Mouse (Mus musculus): ENCODE results near the gene Dpf3.

The Dpf3 gene

DNA sequence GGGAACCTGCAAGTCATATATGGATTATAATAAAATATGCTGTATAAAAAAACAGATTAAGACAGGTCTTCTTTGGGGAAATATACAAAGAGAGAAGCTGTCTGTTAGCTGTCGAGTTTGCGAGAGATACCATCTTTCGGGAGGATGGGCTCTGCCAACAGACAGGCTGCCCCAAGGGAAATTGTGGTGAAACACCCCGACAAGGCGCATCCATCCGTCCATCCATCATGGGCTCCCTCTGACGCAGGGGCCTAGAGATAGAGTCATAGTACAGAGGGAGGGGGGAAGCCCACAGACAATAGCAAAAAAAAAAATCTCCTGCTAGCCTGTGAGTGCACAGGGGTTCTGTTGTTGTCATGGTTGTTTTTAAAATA, 149.8 kb downstream of the Dpf3 start:
- DNase-seq, result no peak

DNA sequence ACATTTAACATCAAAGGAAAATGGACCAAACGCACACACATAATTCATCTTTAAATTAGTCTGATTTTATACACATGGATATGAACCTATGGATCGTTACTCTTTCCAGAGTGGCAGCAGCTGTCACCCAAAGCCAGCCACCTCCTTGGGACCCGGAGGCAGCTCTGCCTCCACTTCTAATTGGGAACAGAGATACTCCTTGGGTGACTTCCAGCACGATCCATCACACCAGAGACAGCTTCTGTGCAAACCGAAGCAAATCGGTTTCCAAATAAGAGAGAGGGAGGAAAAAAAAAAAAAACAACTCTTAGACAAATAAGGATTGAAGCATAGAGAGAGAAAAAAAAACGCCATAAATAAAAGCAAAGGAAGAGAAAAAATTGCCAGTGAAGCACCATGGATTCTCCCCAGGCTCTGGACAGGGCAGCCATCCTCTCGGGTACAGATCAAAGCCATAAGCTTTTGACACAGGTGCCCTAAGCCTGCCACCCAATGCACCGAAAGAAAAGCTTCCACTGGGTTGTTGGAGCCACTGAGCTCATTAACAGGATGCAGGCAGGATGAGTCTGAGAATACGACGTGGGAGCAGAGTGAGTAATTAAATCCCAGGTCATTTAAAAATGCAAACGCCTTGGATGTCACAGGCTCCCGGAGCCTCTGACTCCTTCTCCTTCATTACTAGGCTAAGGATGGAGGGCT, 150.3 kb downstream of the Dpf3 start:
- no peak for DNase-seq

DNA sequence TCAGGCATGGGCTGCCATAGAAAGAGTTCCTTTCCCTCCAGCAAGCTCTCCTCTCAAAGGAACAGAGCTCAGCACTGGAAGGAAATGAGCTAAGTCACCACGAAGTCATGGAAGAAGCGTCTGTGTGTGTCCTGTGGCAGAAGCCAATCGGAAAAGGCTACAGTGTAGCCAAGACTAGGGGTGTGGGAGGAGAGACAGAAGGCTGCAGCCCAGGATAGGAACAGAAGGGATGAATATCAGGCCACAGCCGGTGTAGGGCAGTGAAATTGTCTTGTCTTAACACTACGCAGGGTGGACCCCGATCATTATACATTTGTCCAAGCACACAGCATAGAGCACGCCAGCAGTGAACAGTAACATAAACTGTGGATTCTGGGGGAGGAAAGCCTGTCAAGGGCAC, 157.5 kb downstream of the Dpf3 start:
- DNase-seq, result no peak

DNA sequence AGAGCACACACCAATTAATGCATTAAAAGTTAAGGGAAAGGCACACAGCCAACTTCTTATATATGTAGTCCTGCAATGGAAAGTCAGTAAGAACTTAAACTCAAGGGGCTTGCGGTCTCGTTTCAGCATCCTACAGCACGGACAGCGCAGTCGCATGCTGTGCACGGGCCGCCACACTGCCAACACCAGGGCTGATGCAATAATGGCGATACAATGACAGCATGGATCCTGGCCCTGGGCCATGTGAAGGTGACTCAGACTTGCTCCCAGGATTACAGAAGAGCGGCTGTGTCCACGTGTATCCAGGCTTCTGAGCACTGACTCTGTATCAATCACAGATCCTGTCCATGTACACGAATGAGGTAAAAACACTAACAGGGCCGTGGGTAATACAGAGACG, 158.6 kb downstream of the Dpf3 start:
- no peak for DNase-seq

DNA sequence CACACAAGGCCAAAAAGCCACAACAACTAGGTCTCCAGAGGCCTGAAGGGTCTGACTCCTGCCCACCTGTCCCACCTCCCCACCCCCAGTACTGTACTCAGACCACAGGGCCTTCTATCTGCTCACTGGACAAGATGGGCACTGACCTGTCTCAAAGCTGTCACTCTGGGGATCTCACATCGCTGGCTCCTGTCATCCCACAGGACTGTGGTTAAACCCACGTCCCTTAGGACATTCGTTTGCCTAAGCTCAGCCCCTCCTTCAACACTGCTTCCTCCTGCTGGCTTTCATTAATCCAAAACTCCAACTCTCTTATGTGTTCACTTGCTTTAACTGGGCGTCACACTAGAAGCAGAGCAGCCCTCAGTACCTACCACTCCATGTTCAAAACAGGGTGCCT, 159.0 kb downstream of the Dpf3 start:
- no peak for DNase-seq

DNA sequence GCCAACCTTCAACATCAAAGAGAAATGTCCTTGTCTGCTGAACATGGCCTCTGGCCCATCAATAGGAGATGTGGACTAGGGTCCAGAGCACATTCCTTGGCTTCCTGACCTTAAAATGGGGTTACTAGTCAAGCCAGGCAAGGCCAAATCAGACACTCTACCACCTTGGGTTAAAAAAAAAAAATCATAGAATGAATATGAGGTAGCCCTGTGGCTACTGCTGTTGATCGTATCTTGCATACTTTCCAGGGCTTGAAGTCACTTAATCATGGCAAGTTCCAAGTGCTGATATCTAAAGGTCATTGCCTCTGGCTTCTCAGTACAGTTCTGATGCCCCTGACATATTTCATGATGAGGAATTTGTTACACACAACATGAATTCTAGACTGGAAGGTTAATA, 160.1 kb downstream of the Dpf3 start:
- no peak for DNase-seq

DNA sequence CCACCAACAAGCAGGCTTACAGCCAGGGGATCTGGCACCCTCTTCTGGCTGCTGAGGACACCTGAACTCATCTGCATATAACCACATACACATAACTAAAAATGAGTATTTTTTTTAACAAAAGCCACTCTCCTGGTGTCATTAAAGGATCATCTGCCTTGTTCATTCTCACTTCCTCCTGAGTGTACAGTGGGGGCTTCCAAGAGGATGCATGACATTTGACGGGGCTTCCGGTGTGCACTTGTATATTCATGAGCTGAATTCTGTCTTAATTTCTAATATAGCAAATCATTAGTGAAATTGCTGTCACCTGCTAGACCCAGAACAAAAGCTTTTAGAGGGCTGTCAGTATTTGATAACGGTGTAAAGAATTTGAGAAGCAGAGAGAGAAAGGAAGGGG, 166.8 kb downstream of the Dpf3 start:
- no peak for DNase-seq

DNA sequence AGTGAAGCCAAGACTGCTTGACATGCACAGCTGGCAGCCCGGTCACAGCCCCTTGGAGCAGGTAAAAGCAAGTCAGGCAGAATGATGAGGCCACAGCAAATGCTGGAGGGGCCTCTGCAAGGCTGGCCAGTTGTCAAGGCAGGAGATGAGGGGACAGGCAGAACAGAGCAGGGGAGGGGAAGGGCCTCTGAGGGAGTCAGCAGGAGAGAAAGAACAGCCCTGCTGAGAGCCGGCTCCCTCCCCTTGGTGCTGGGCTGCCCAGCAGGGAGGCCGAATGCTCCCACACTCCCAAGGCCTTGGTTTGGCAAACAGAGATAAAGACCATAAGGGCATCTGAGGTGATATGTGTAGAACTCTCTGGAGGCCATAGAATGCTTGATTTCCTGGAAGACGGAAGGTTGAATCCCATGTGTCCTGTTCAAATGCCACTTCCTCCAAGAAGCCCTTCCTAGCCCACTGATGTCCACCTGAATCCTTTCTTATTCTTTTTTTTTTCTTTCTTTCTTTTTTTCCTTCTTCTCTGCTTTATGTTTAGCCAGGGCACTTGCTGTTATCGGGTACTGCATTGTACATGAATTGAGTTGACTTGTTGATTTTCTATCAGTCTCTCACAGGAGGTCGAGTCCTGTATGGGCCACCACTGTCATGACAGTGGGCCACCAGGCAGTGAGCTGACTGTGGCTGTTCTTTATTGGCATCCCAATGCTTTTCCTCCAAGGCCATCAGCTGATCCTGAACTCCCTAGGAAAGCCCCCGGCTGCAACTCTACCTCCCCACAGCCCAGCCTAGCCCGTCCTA, 169.7 kb downstream of the Dpf3 start:
- DNase-seq, result no peak

DNA sequence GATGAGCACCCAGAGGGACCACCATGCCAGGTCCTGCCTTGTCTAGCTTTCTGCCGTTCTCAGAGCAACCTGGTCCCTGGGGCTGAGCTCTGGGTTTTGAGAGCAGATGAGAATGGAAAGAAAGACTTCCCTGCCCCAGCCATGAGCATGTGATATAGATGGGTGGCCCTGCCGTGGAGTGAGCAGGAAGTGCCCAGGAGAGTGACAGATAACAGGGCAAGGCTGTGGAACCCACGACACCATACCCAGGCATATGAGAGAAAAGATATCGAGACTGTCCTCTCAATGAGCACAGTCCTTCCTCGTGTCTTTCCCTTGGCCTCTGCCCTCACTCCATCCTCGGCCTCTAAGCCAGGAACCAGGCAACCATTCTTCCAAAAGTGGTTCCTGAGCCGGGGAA, 172.8 kb downstream of the Dpf3 start:
- DNase-seq, result no peak

DNA sequence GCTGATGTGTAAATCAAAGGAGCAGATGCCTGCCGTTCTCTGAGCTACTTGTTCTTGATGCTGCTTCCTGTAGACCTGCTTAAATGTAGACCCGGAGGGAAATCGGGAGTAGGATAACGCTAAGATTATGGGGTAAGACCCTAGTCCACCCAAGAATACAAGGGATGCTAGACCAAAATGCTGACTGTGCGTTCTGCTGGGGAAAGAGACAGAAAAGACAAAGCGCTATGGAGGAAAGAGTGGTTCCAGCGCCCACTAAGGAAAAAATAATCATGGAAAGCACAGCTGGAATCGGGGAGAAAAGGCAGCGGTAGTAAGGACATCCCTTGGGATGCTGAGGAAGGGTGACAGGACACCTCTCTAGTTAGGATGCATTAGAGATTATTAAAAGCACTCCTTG, 174.7 kb downstream of the Dpf3 start:
- no peak for DNase-seq

DNA sequence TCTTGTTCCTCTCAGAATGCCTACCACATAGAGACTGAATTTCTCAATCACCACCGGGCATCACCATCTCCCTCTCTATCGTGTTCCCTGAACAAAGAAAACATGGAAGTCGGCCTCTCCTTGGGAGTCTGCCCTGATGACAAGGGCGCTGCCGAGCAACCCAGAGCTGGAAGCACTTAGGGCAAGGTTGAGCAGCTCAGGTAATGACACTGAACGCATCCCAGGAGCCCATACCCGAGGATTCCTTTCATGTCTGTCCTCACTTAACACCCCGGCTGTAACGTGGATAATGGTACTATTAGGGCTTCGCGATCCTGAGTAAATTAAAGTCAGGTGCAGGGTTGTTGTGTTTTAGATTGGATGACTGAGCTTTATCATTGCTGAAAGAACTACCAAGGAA, 176.9 kb downstream of the Dpf3 start:
- no peak for DNase-seq

DNA sequence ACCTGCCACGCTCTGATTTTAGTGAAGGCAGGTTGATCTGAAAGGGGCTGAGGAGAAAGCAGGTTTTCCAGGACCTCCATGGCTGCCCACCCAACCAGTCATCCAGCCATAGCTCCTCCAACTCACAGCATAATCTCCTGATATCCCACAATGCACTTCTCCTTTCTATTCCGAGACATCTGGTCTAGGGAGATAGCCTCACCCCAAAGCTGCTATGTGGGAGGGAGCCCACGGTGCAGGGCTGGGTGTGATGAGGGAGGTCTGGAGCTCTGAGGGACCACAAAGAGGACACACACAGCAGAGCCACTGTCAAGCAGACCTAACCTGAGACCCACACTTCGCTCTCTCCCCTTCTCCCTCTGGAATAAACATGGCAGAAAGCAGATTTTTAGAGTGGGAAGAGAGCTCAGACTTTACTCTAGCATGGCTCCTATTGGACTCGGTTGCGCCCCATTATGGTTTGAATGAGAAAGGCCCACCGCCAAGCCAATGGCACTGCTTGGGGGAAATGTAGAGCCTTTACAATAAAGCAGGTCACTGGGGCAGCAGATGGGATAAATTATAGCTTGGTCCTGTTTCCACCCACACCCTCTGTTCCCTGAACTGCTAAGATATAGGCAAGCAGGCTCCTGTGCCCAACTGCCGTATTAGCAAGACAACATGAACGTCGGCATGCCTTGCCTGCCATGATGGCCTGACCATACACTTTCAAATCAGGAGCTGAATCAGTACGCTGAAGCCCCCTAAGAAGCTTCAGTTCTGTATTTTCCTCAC, 178.3 kb downstream of the Dpf3 start:
- no peak for DNase-seq

DNA sequence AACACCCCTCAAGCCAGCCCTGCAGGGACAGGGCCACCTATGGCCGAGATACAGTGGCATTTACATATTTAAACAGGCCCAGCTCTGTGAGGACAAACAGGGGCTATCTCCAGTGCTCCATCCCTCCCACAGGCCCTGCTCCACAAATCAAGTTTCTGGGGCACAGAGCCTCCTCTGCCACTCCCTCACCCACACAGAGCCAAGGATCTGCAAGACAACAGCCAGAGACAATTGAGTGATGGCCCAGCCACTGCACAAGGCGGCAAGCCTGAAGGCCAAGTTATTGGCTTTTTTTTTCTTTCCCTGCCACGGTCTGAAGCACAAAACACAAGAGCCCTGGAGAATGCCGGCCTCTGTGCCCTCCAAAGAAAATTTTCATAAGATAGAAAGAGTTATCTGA, 178.9 kb downstream of the Dpf3 start:
- DNase-seq, result no peak

DNA sequence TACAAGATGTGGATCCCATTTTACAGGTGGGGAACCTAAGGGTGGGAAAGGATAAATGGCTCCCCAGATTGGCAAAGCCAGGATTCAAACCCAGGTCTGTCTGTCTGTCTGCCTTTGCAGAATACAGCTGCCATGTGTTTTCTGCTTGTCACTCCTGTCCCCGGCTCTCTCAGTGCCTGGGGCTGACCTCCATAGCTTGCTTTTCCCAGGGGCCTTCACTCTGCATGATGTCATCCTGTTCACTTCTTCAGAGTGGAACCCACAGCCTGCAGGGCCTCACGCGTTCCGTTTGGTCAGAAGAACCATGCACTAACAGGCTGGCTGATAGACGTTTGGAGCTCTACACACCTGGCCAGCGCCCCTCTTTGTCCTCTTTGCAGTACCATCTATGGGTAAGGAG, 184.3 kb downstream of the Dpf3 start:
- DNase-seq, result no peak

DNA sequence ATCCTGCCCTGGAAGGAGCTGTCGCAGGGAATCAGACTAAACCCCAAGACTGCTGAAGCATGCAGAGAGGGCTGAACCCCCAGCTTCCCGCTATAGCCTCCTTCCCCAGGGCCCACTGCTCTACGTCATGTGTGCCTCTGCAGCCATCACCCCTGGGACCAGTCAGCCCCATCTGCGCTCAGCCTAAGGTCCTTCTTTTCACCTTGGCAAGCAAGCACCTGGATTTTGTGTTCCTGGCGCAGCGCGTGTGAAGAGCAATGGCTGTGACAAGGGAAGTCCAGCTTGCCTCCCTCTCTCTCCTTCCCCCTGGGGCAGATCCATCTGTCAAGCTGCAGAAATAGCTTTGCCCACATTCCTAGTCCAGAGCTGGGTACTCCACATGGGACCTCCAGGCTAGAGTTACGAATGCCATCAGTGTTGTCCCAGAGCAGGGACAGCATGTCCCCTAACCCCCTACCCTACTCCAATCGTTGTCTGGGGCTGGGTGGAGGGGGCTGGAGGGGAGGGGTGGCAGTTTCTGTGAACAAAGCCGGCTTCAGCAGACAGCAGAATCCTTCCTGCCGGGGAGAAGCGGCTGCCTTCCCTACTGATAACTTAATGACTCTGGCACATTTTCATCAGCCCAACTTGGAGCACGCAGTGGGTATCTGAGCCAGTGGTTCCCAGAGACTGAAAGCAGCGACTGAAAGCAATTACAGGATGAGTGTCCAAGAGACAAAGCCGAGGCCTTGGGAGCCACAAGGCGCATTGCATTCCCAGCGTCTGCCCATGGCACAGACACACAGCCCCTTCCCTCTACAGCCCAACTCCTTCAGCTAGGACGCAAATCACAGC, 185.0 kb downstream of the Dpf3 start:
- no peak for DNase-seq

DNA sequence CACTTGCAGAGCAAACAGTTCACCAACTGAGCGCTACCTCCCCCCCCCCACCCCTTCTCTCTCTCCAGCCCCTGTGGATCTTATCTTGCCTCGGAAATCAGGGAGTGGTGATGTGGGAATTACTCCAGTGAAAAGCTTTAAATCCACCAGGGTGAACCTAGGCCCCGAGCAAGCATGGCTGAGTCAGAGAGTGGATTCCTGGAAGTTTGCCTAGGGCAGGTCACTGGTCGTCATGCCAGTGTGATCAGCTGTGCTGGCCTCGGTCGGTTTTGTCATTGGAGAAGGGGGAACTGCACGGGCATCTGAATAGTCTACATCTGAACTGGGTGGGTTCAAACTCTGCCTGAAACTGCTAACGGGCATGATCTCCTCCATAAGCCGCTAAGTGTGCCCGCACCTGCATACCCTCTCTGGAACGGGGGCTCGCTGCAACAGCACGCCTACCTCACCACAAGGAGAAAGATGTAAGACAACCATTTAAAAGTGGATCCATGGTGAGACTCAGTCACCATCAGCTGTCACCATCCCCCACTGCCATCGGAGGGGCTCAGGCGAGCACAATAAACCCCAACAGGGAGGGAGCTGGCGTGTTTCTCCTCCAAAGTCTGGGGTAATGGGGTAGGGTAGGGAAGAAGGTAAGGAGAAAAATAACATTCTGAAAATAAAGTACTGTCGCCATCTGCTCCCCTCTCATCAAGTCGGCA, 185.7 kb downstream of the Dpf3 start:
- DNase-seq, result no peak

DNA sequence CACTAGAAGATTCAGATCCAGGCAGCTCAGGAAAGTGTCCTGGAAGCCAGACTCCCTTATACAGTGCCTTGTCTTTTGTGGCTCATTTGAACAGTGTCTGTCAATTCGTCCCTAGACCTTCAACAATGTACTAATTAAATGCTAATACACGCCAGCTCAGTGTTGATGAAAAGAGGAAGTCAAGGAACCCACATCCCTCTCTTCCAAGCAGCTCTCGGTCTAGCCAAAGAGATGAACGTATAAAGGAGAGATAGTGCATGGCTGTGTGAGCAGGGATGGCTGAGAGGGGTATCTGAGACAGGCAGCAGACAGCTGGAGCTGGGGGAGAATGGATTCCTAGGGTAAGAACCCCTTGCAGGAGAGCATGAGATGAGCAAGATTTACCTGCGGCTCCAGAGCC, 189.2 kb downstream of the Dpf3 start:
- DNase-seq, result no peak

DNA sequence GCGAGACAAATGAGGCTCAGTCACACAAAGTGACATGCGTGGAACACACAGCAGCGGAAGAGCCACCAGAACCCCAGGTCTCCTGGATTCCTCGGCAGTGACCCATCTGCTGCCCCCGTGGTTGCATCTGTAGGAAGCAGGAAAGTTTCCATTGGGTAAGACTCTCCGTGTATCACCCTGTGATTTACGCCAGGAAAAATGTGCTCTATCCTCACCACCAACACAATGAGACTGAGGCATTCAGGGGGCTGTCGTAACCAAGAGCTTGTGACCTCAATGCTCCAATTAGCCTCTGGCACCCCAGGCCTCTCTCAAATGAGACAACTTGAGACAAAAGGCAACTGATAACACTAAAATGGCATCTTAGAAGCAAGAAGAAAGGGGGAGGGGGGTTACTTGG, 192.5 kb downstream of the Dpf3 start:
- no peak for DNase-seq

DNA sequence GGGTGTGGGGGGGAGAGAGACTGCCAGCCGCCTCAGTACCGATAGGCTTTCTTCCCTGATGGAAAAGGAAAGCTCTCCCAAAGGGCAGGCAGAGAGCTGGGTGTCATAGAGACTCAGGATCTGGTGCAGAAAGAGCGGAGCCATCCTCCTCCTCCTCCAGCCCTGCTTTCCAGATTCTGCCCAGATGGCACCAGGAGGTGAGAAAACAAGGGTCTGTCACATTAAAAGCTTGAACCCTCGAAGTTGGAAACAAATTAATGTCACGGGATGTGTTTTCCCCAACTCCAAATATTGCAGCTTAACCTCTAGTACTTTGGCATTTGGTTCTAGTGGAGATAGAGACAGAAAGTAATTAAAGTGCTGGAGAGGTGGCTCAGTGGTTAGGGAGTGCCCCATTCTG, 195.6 kb downstream of the Dpf3 start:
- no peak for DNase-seq

DNA sequence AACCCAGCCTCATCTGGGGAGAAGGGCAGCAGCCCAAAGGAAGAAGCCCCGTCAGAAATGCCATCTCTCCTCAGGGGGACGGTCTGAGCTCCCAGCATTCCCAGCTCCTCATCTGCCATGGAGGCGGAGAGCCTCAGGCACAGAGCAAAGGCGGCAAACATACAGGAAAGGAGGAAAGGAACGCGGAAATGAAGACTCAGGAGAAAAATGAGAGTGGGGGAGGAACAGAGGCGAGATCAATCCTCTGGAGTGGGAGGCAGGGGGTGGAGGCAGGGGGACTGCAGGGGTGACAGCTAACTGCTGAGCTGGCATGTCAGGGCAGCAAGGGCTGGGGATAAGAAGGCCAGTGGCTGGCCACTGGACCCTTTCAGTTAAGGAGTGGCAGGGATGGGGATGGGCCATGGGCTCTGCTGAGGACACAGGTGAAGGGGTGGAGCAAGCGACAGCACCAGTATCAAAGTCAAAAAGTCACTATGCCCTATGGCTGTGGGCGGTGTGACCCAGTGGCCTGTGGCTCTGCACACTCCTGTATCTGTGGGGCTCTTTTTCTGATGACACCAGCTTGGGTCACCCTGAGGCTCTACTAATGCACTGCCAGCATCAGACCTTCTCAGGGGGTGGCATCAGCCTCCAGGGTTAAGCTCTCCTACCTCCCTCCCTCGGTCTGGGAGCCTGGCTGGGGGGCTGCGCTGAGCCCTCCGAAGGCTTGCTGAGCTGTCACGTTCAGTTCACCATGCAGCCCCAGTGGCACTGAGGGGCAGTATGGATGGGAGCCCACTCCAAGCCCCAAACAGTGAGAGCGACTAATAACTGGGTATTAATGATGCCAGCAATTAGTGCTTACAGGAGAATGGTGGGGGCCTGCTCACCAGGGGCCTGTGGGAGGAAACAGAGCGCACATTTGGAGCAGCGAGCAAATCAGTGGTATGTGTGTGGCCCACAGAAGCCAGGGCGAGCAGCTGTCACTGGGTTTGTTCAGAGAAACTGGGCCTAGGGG, 200.7 kb downstream of the Dpf3 start:
- no peak for DNase-seq

All from thymus, postnatal 36 days (tissue).